Mouse (Mus musculus): ENCODE data around the gene Ttc16. TPM values are rescaled to one million over a fixed set of nuclear protein-coding genes. Genes with fewer than 3 reads are reported as not detected.

Gene Ttc16
- polyA plus RNA-seq, 1 experiment from 2014 or later = 0.46 TPM

DNA sequence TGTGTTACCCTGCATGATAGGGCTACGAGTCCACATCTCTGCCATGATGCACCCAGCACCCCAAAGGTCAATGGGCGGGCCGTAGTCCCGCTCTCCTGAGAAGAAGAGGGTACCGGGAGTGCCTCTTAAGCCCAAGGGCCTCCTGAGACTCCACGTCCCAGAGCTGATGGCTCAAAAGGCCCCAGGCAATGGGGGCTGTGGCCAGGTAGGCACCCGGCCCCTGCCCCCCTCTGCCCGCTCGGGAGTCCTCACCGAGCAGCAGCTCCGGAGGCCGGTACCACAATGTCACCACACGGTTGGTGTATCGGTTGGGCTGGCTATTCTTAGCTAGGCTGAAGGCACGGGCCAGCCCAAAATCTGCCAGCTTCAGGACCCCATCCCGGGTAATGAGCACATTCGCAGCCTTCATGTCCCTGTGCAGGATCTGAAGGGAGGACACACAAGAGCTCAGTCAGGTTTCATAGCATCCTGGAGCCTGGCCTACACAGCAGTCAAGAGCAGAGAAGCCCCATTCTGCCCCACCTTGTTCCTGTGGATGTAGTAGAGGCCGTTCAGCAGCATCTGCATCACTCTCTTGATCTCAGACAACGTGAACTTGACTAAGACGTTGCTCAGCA lies 65.8 kb downstream of the Ttc16 start:
- no peak overlapping the region for H3K27ac ChIP-seq
- no peak for ATAC-seq (ENCODE audit: low FRiP score)
- H3K36me3 ChIP-seq (replicated peaks) = peaks cover 62% of the 10 kb centered on the region
- no peak overlapping the region for H3K4me2 ChIP-seq
- no peaks in the 10 kb centered on the region for H3K27me3 ChIP-seq
- no peak overlapping the region for H3K4me3 ChIP-seq (replicated peaks)
- H3K4me1 ChIP-seq = peaks cover 20% of the 10 kb centered on the region
- H3K9me3 ChIP-seq = no peaks in the 10 kb centered on the region
- H3K9ac ChIP-seq = no peak overlapping the region
- WGBS = 92% methylated on average over 20 of the region's 20 CpGs

DNA sequence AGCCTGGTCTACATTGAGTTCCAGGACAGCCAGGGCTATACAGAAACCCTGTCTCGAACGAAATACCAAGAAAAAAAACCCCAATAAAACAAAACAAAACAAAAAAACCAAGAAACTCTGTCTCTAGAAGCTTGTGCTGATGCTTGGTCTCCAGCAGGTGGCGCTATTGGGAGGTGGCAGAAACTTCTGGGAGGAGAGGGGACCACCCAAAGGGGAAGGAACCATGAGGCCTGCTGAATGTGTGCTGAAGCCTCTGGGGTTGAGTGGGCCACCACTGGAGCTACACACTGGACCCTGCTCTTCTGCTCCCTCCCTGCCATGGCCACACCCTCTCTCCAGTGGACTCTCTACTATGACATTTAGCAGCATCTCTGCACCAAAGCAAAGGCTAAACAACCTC lies 66.8 kb downstream of the Ttc16 start:
- H3K36me3 ChIP-seq (replicated peaks) = peaks cover 72% of the 10 kb centered on the region
- no peak overlapping the region for H3K27ac ChIP-seq
- H3K27me3 ChIP-seq = no peaks in the 10 kb centered on the region
- no peaks in the 10 kb centered on the region for H3K9me3 ChIP-seq
- peaks cover 12% of the 10 kb centered on the region for H3K4me1 ChIP-seq
- WGBS = 38% methylated on average over 3 of the region's 3 CpGs
- ATAC-seq (ENCODE audit: low FRiP score) = no peak
- no peak overlapping the region for H3K4me3 ChIP-seq (replicated peaks)
- no peak overlapping the region for H3K4me2 ChIP-seq
- H3K9ac ChIP-seq = no peak overlapping the region

MicroRNAs within 50 kb of the gene (microRNA counts, 519-probe panel; counts per million panel counts)
- microRNA mmu-miR-2861 = not detected

Small RNAs within 50 kb of the gene (microRNA-seq; reads per million reads assigned to microRNA genes)
- gene Mir2861 = not detected
- gene Mir3960 = not detected

Other genes starting within 250 kb of the Ttc16 start
- 8.7 and 9.6 TPM in 2 replicates for gene Fam102a, start 240.3 kb downstream of the Ttc16 start, polyA plus RNA-seq (2016; fragmentation: Nextera tagmentation; extraction: Ambion mirVana)
- 106 and 110 TPM in 2 replicates for gene Dpm2, start 204.8 kb downstream of the Ttc16 start, polyA plus RNA-seq (2016; fragmentation: Nextera tagmentation; extraction: Ambion mirVana)
- gene Pip5kl1, start 200.8 kb downstream of the Ttc16 start, polyA plus RNA-seq (2016; fragmentation: Nextera tagmentation; extraction: Ambion mirVana) = 2.6 and 3.1 TPM in 2 replicates
- gene 9430097D07Rik, start 199.9 kb downstream of the Ttc16 start, polyA plus RNA-seq (2016; fragmentation: Nextera tagmentation; extraction: Ambion mirVana) = 0.19 TPM in 1 of 2 replicates, not detected in the other
- gene St6galnac4, start 188.5 kb downstream of the Ttc16 start, polyA plus RNA-seq (2016; fragmentation: Nextera tagmentation; extraction: Ambion mirVana) = 15.1 and 17.0 TPM in 2 replicates
- 11.6 and 11.7 TPM in 2 replicates for gene St6galnac6, start 175.9 kb downstream of the Ttc16 start, polyA plus RNA-seq (2016; fragmentation: Nextera tagmentation; extraction: Ambion mirVana)
- gene Ak1, start 153.9 kb downstream of the Ttc16 start, polyA plus RNA-seq (2016; fragmentation: Nextera tagmentation; extraction: Ambion mirVana) = 27.0 and 32.1 TPM in 2 replicates
- gene Eng, start 129.0 kb downstream of the Ttc16 start, polyA plus RNA-seq (2016; fragmentation: Nextera tagmentation; extraction: Ambion mirVana) = 21.0 and 21.4 TPM in 2 replicates
- 16.4 and 19.6 TPM in 2 replicates for gene Fpgs, start 71.5 kb downstream of the Ttc16 start, polyA plus RNA-seq (2016; fragmentation: Nextera tagmentation; extraction: Ambion mirVana)
- 105 and 110 TPM in 2 replicates for gene Cdk9, start 62.6 kb downstream of the Ttc16 start, polyA plus RNA-seq (2016; fragmentation: Nextera tagmentation; extraction: Ambion mirVana)
- gene Sh2d3c, start 54.6 kb downstream of the Ttc16 start, polyA plus RNA-seq (2016; fragmentation: Nextera tagmentation; extraction: Ambion mirVana) = 30.1 and 35.1 TPM in 2 replicates
- gene 6330409D20Rik, start 34.6 kb downstream of the Ttc16 start, polyA plus RNA-seq (2016; fragmentation: Nextera tagmentation; extraction: Ambion mirVana) = 1.9 and 2.1 TPM in 2 replicates
- gene Tor2a, start 18.4 kb downstream of the Ttc16 start, polyA plus RNA-seq (2016; fragmentation: Nextera tagmentation; extraction: Ambion mirVana) = 53.3 and 57.0 TPM in 2 replicates
- 3.9 and 5.3 TPM in 2 replicates for gene Ptrh1, start 153 bp upstream of the Ttc16 start, polyA plus RNA-seq (2016; fragmentation: Nextera tagmentation; extraction: Ambion mirVana)
- gene Cfap157, start 8.8 kb upstream of the Ttc16 start, polyA plus RNA-seq (2016; fragmentation: Nextera tagmentation; extraction: Ambion mirVana) = 0.15 and 0.45 TPM in 2 replicates
- 68.5 and 73.5 TPM in 2 replicates for gene Stxbp1, start 71.6 kb upstream of the Ttc16 start, polyA plus RNA-seq (2016; fragmentation: Nextera tagmentation; extraction: Ambion mirVana)
- gene Fam129b, start 100.5 kb upstream of the Ttc16 start, polyA plus RNA-seq (2016; fragmentation: Nextera tagmentation; extraction: Ambion mirVana) = 24.6 and 27.3 TPM in 2 replicates
- 115 and 128 TPM in 2 replicates for gene Rpl12, start 185.9 kb upstream of the Ttc16 start, polyA plus RNA-seq (2016; fragmentation: Nextera tagmentation; extraction: Ambion mirVana)
- gene Lrsam1, start 186.0 kb upstream of the Ttc16 start, polyA plus RNA-seq (2016; fragmentation: Nextera tagmentation; extraction: Ambion mirVana) = 16.6 and 18.2 TPM in 2 replicates
- gene Slc2a8, start 206.4 kb upstream of the Ttc16 start, polyA plus RNA-seq (2016; fragmentation: Nextera tagmentation; extraction: Ambion mirVana) = 14.4 and 16.3 TPM in 2 replicates

Measured in forebrain, embryonic 12.5 days (tissue).